Mouse (Mus musculus) lung, adult 2 months (tissue): ENCODE data around the gene Tiam1.

Experiments used
- CTCF ChIP-seq: fragments of 200-500 bp; IDR thresholded peaks from 2 replicates; pipeline ENCODE4 v1.5.1; 2011; ENCODE audit warnings: mild to moderate bottlenecking, low read length, control low read depth; ENCODE audit not compliant: insufficient read depth
- POLR2A ChIP-seq: fragments of 200-500 bp; IDR thresholded peaks from 2 replicates; pipeline ENCODE4 v1.6.1; 2011; ENCODE audit warnings: low read depth, mild to moderate bottlenecking, control low read depth, low read length, borderline replicate concordance; ENCODE audit errors: extremely low read depth

GRCm38 (mm10) chr16:89754709-89755108 lies 388.9 kb downstream of the Tiam1 start:
- TF ChIP-seq CTCF (no peak), POLR2A (no peak)
